Mouse (Mus musculus) lung, adult 2 months (tissue): ENCODE data around the gene Sel1l3. TPM values are rescaled to one million over a fixed set of nuclear protein-coding genes. Genes with fewer than 3 reads are reported as not detected.

Experiments used
- DNase-seq: peaks from one replicate; pipeline ENCODE4 v3.0.0; 2022
- H3K4me1 ChIP-seq: fragments of 200-500 bp; 2 replicates; pipeline ENCODE4 v1.6.1; 2011; ENCODE audit warnings: low read length; ENCODE audit not compliant: control insufficient read depth, insufficient read depth
- H3K4me3 ChIP-seq: fragments of 200-500 bp; replicated peaks from 2 replicates; pipeline ENCODE3; 2011; ENCODE audit warnings: low read depth, mild to moderate bottlenecking, control low read depth, low read length; ENCODE audit errors: extremely low read depth
- CTCF ChIP-seq: fragments of 200-500 bp; IDR thresholded peaks from 2 replicates; pipeline ENCODE4 v1.5.1; 2011; ENCODE audit warnings: mild to moderate bottlenecking, low read length, control low read depth; ENCODE audit not compliant: insufficient read depth
- POLR2A ChIP-seq: fragments of 200-500 bp; IDR thresholded peaks from 2 replicates; pipeline ENCODE4 v1.6.1; 2011; ENCODE audit warnings: low read depth, mild to moderate bottlenecking, control low read depth, low read length, borderline replicate concordance; ENCODE audit errors: extremely low read depth
- WGBS: fragments of 180-500 bp; shearing (Covaris S2); methylation state at CpG from one replicate; pipeline ENCODE4 v1.1.7; 2018; 5-methylcytosine and 5-hydroxymethylcytosine counted together
- polyA plus RNA-seq: library from polyadenylated mRNA; depleted of rRNA; stranded (reverse); fragments of >200 nt; gene quantifications from 2 replicates; pipeline ENCODE4 v1.2.3, GENCODE M21; 2012

Sel1l3 gene
- polyA plus RNA-seq, 1 experiment = 2.1 TPM

DNA sequence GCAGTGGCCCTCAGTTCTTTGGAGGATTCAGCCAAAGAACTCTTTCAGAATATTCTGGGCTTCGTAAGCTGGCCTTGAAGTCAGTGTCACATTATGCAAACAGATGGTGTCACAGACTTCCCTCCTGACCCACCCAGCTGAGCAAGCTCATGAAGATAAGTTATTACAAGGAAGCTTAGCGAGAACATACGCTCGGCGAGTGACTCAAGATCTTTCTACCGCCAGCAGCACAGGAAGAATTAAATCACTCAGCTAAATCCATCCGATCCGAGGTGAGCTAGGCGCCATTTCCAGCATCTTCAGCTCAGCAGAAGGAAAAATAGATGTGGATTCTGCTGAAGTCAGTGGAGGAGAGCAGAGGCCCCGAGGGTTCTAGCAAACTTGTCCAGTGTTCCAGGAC lies 26.5 kb downstream of the Sel1l3 start:
- 47% methylated on average over 10 of the region's 10 CpGs for WGBS
- H3K4me1 ChIP-seq = no peaks in the 10 kb centered on the region
- TF ChIP-seq POLR2A (no peak), CTCF (no peak)
- no peak for DNase-seq
- H3K4me3 ChIP-seq = no peak overlapping the region

GRCm38 (mm10) chr5:53185803-53186202 lies 27.9 kb downstream of the Sel1l3 start:
- no peak for DNase-seq
- TF ChIP-seq CTCF (no peak), POLR2A (no peak)
- 90% methylated on average over 11 of the region's 11 CpGs for WGBS
- Histone ChIP-seq H3K4me1 (no peaks in the 10 kb centered on the region), H3K4me3 (no peak overlapping the region)

- no peaks in the 10 kb centered on the region for H3K4me1 ChIP-seq
- WGBS = 79% methylated on average over 5 of the region's 5 CpGs
- no peak for DNase-seq
- no peak overlapping the region for H3K4me3 ChIP-seq
- no peak for TF ChIP-seq POLR2A
- no peak for TF ChIP-seq CTCF
Observed at GRCm38 (mm10) chr5:53179965-53180364, 33.8 kb downstream of the Sel1l3 start.

GRCm38 (mm10) chr5:53176703-53177102 lies 37.0 kb downstream of the Sel1l3 start:
- H3K4me1 ChIP-seq = no peaks in the 10 kb centered on the region
- 37% methylated on average over 6 of the region's 6 CpGs for WGBS
- H3K4me3 ChIP-seq = no peak overlapping the region
- DNase-seq = no peak
- TF ChIP-seq POLR2A = no peak
- no peak for TF ChIP-seq CTCF

DNA sequence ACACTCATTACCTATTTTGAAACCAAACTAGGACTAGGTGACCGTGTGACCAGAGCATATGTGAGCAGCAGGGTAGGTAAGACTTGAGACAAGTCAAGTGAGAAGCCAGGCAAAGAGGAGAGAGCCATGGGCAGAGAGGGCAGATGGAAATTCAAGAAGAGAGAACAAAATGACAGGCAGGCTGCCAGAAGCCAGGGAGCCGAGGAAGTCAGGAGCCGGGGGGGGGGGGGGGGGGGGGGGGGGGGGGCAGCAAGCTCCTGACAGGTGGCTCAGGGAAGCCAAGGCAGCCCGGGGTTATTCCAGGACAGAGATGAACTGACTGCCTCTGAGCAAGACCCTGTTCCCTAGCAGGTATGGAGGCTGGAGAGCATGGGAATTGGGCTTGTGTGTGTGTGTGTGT lies 37.7 kb downstream of the Sel1l3 start:
- no peak overlapping the region for H3K4me3 ChIP-seq
- no peak for TF ChIP-seq CTCF
- no peak for TF ChIP-seq POLR2A
- no peaks in the 10 kb centered on the region for H3K4me1 ChIP-seq
- WGBS = 64% methylated on average over 2 of the region's 4 CpGs
- no peak for DNase-seq

GRCm38 (mm10) chr5:53175195-53175594 lies 38.5 kb downstream of the Sel1l3 start:
- Histone ChIP-seq H3K4me3 (no peak overlapping the region), H3K4me1 (no peaks in the 10 kb centered on the region)
- WGBS = 89% methylated on average over 3 of the region's 3 CpGs
- no peak for TF ChIP-seq POLR2A
- TF ChIP-seq CTCF = no peak
- DNase-seq = no peak

GRCm38 (mm10) chr5:53174461-53174860 lies 39.3 kb downstream of the Sel1l3 start:
- Histone ChIP-seq H3K4me3 (no peak overlapping the region), H3K4me1 (no peaks in the 10 kb centered on the region)
- DNase-seq = no peak
- TF ChIP-seq POLR2A (no peak), CTCF (no peak)
- 87% methylated on average over 12 of the region's 12 CpGs for WGBS

DNA sequence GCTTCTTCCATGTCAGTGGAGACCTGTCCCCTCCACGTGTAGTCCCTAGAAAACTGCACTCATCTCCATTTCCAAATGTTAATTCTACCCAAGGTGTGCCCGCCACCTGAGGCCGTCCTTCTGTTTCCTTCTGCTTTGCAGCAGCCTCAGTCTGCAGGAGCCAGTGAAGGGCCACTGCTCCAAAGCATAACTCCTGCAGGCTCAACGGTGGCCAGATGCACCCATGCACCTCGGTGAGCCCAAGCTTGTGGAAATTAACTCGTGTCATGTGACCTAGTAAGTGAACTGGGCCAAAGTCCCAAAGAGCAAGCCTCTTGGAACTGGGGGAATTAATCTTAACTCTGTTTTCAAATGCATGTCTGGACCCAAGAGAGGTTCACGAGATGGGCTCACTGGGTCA lies 40.8 kb downstream of the Sel1l3 start:
- WGBS = 79% methylated on average over 7 of the region's 7 CpGs
- no peak for TF ChIP-seq CTCF
- no peak for TF ChIP-seq POLR2A
- DNase-seq = no peak

GRCm38 (mm10) chr5:53172256-53172636 lies 41.5 kb downstream of the Sel1l3 start:
- DNase-seq = no peak
- Histone ChIP-seq H3K4me1 (no peaks in the 10 kb centered on the region), H3K4me3 (no peak overlapping the region)
- 78% methylated on average over 10 of the region's 10 CpGs for WGBS
- TF ChIP-seq CTCF = no peak
- TF ChIP-seq POLR2A = no peak

More for the DNA sequence above, 40.8 kb downstream of the Sel1l3 start:
- Histone ChIP-seq H3K4me3 (no peak overlapping the region), H3K4me1 (no peaks in the 10 kb centered on the region)

DNA sequence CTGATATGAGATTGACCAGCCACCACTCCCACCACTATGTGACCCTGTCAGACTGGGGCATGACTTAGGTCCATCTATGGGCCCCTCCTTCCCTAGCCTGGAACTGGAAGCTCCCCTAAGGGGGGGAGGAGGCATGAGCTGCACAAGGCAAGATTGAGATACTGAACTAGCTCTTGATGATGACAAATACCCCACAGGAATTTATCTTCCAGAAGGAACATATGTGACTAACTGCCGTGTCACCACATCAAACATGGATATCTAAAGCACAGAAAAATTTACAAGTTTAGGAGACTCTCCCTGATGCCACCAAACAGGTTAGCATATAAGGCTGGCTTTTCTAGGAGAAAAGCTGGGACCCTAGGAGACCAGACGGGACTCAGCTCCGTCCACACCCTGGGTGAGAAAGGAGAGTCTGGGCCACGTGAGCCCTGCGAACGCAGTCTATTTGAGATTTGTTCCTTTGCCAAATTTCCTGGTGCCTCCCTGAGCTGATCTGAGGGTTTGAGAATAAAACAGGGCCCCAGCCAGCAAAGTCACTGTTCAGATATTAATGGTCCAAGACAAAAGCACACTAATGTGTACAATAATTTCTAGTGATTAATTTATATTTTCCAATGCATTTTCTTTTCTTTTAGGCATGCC lies 42.0 kb downstream of the Sel1l3 start:
- no peak for DNase-seq
- Histone ChIP-seq H3K4me3 (no peak overlapping the region), H3K4me1 (no peaks in the 10 kb centered on the region)
- 83% methylated on average over 6 of the region's 6 CpGs for WGBS
- TF ChIP-seq POLR2A (no peak), CTCF (no peak)

DNA sequence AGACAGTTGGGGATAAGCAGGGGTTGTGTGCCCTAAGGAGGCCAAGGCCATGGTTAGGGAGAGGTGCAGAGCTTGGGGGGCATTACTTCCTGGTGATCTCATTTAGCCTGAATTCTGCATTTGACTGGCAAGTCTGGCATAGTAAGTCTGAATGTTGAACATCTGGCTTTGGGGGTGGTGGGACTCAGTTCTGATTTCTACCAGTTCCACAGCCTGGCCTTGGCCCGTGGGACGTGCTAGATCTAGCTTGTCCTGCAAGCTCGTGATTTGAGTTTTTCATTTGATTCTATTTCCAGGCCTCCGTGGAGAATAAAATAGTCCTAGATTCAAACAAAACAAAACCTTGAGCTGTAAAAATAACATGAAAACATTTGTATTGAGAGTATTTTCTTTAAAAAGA lies 46.2 kb downstream of the Sel1l3 start:
- TF ChIP-seq POLR2A (no peak), CTCF (no peak)
- 80% methylated on average over 4 of the region's 4 CpGs for WGBS
- no peak for DNase-seq
- Histone ChIP-seq H3K4me3 (no peak overlapping the region), H3K4me1 (no peaks in the 10 kb centered on the region)
